Mouse (Mus musculus): ENCODE data around the gene Twf2. TPM values are rescaled to one million over a fixed set of nuclear protein-coding genes. Genes with fewer than 3 reads are reported as not detected.

Gene Twf2
- polyA plus RNA-seq, 1 experiment from 2014 or later, result 76.4 TPM

DNA sequence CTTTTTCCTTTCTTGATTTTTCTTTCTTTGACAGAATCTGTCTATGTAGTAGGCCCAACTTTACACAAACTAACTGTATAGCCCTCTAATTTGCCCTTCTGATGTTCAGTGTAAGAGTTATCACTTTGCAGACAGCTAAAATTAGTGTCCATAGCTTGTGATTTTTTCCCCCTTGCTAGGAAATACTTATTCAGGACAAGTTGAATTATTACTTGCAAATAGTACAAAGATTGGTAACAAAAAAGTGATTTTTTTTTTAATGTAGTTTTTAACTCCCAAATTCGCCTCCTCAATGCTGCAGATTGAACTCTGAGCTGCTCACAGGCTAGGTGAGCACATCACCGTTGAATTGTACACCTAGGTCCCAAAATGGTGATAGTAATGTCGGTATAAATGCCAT, 22.9 kb upstream of the Twf2 start:
- Histone ChIP-seq H3K4me2 (no peak overlapping the region), H3K36me3 (peaks cover 83% of the 10 kb centered on the region), H3K9me3 (no peaks in the 10 kb centered on the region), H3K9ac (no peak overlapping the region), H3K4me1 (peaks cover 5% of the 10 kb centered on the region), H3K4me3 (no peak overlapping the region), H3K27ac (no peak overlapping the region), H3K27me3 (no peaks in the 10 kb centered on the region)
- 88% methylated on average over 3 of the region's 3 CpGs for WGBS
- no peak for ATAC-seq (ENCODE audit: borderline replicate concordance, extremely low read depth, low FRiP score, low TSS enrichment)

GRCm38 (mm10) chr9:106182146-106182545, 20.8 kb upstream of the Twf2 start:
- 87% methylated on average over 4 of the region's 4 CpGs for WGBS
- H3K4me1 ChIP-seq, result no peaks in the 10 kb centered on the region
- no peak overlapping the region for H3K4me3 ChIP-seq
- H3K9me3 ChIP-seq, result no peaks in the 10 kb centered on the region
- no peaks in the 10 kb centered on the region for H3K27me3 ChIP-seq
- no peak for ATAC-seq (ENCODE audit: borderline replicate concordance, extremely low read depth, low FRiP score, low TSS enrichment)
- no peak overlapping the region for H3K9ac ChIP-seq
- no peak overlapping the region for H3K4me2 ChIP-seq
- H3K36me3 ChIP-seq, result peaks cover 96% of the 10 kb centered on the region
- H3K27ac ChIP-seq, result no peak overlapping the region

DNA sequence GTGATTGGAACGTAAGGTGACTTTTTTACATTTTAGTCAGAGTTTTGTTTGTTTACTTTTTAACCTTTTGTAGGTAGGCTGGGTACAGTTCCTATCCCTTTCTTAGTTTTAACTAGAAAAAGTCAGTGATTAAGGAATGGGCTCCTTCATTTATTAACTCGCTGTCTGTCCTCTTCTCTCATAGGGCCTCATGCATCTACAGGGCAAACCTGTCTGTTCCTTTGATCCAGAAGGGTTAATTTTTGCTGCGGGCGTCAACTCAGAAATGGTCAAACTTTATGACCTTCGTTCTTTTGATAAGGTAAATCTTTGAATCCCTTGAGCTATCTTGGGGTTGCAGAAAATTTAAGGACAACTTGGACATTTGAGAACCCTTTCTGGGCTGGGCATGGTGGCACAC, 18.9 kb upstream of the Twf2 start:
- Histone ChIP-seq H3K9ac (no peak overlapping the region), H3K27me3 (no peaks in the 10 kb centered on the region), H3K4me3 (no peak overlapping the region), H3K4me2 (no peak overlapping the region), H3K27ac (no peak overlapping the region), H3K36me3 (peaks cover 98% of the 10 kb centered on the region), H3K4me1 (no peaks in the 10 kb centered on the region), H3K9me3 (no peaks in the 10 kb centered on the region)
- WGBS, result 89% methylated on average over 5 of the region's 5 CpGs
- no peak for ATAC-seq (ENCODE audit: borderline replicate concordance, extremely low read depth, low FRiP score, low TSS enrichment)

- no peak overlapping the region for H3K4me2 ChIP-seq
- no peak overlapping the region for H3K4me3 ChIP-seq
- no peaks in the 10 kb centered on the region for H3K27me3 ChIP-seq
- peaks cover 81% of the 10 kb centered on the region for H3K36me3 ChIP-seq
- ATAC-seq (ENCODE audit: borderline replicate concordance, extremely low read depth, low FRiP score, low TSS enrichment), result no peak
- H3K9me3 ChIP-seq, result no peaks in the 10 kb centered on the region
- no peak overlapping the region for H3K27ac ChIP-seq
- no peaks in the 10 kb centered on the region for H3K4me1 ChIP-seq
- no peak overlapping the region for H3K9ac ChIP-seq
- 100% methylated on average over 1 of the region's 1 CpGs for WGBS
Observed at GRCm38 (mm10) chr9:106191355-106191754, 11.6 kb upstream of the Twf2 start.

GRCm38 (mm10) chr9:106192024-106192423, 10.9 kb upstream of the Twf2 start:
- no peak overlapping the region for H3K4me2 ChIP-seq
- ATAC-seq (ENCODE audit: borderline replicate concordance, extremely low read depth, low FRiP score, low TSS enrichment), result no peak
- no peaks in the 10 kb centered on the region for H3K4me1 ChIP-seq
- no peaks in the 10 kb centered on the region for H3K9me3 ChIP-seq
- no peak overlapping the region for H3K9ac ChIP-seq
- H3K27me3 ChIP-seq, result no peaks in the 10 kb centered on the region
- H3K27ac ChIP-seq, result no peak overlapping the region
- no peak overlapping the region for H3K4me3 ChIP-seq
- WGBS, result 87% methylated on average over 8 of the region's 8 CpGs
- H3K36me3 ChIP-seq, result peaks cover 77% of the 10 kb centered on the region

- Histone ChIP-seq H3K36me3 (peaks cover 68% of the 10 kb centered on the region), H3K9me3 (no peaks in the 10 kb centered on the region), H3K9ac (no peak overlapping the region), H3K27ac (no peak overlapping the region), H3K4me1 (peaks cover 7% of the 10 kb centered on the region; the same call in 1 of the 2 replicates), H3K4me3 (no peak overlapping the region), H3K4me2 (no peak overlapping the region), H3K27me3 (no peaks in the 10 kb centered on the region)
- ATAC-seq (ENCODE audit: borderline replicate concordance, extremely low read depth, low FRiP score, low TSS enrichment), result no peak
- 89% methylated on average over 1 of the region's 1 CpGs for WGBS
Observed at GRCm38 (mm10) chr9:106192998-106193397, 9.9 kb upstream of the Twf2 start.

DNA sequence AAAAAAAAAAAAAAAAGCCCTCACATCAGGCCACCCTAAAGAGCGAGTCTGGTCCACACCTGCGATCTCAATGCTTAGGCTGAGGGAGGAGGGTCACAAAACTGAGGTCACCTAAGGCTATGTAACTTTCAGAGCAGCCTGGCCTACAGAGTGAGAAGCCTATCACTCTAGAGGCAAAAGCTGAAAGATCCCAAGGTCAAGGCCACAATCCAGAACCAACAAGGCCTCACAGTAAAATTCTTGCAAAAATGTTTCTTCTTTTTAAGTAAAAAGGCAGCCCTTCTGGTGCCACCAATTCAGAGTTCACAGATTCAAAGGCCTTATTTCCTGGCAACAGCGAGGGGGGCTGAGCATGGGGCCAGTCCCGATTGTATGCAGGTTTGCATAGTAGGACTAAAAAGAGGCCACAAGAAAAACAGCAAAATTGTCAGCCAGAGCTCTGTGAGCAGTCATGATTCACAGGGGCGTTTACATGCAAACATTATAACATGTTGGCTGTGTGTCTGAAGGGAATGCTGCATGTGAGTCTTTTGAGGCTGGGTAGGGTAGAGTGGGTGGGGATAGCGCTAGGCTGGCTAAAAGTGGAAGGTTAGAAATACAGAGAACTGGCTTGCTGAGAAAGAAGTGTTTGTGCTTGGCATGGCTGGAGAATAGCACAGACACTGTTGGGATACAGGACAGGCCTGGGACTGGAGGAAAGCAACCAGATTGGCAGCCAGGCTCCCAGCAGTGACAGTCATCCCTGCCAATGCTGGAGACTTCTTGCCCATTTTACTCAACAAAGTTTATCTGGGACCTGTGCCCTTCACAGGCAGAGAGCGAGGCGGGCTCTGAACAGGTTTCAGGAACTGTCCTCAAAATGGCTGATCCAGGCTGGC, 8.7 kb upstream of the Twf2 start:
- ATAC-seq (ENCODE audit: borderline replicate concordance, extremely low read depth, low FRiP score, low TSS enrichment), result no peak
- WGBS, result 84% methylated on average over 8 of the region's 8 CpGs
- Histone ChIP-seq H3K4me2 (no peak overlapping the region), H3K9ac (no peak overlapping the region), H3K36me3 (peaks cover 56% of the 10 kb centered on the region), H3K4me3 (no peak overlapping the region), H3K27me3 (no peaks in the 10 kb centered on the region), H3K9me3 (no peaks in the 10 kb centered on the region), H3K4me1 (peaks cover 8% of the 10 kb centered on the region), H3K27ac (no peak overlapping the region)

DNA sequence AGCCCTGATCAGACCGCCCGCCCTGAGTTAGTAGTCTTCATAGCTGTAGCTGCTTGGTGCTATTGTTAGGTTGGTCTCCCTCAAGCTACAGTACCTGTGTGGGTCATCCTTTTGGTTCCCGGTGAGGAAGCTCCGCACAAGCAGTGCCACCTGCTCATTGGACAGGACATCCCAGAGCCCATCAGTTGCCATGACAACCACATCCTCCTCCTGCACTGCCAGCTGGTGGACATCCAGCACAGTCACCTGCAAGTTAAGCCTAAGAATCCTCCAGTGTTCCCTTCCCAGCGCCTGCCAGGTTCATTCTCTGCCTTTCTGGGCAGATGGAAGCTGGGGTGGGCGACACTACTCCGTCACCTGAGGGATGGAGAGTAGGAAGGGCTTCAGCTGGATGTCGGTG, 7.2 kb upstream of the Twf2 start:
- H3K27ac ChIP-seq, result no peak overlapping the region
- no peak overlapping the region for H3K4me2 ChIP-seq
- WGBS, result 79% methylated on average over 8 of the region's 8 CpGs
- no peak for ATAC-seq (ENCODE audit: borderline replicate concordance, extremely low read depth, low FRiP score, low TSS enrichment)
- H3K36me3 ChIP-seq, result peaks cover 41% of the 10 kb centered on the region
- H3K4me3 ChIP-seq, result no peak overlapping the region
- H3K4me1 ChIP-seq, result peaks cover 17% of the 10 kb centered on the region
- no peaks in the 10 kb centered on the region for H3K9me3 ChIP-seq
- H3K9ac ChIP-seq, result no peak overlapping the region
- H3K27me3 ChIP-seq, result no peaks in the 10 kb centered on the region

DNA sequence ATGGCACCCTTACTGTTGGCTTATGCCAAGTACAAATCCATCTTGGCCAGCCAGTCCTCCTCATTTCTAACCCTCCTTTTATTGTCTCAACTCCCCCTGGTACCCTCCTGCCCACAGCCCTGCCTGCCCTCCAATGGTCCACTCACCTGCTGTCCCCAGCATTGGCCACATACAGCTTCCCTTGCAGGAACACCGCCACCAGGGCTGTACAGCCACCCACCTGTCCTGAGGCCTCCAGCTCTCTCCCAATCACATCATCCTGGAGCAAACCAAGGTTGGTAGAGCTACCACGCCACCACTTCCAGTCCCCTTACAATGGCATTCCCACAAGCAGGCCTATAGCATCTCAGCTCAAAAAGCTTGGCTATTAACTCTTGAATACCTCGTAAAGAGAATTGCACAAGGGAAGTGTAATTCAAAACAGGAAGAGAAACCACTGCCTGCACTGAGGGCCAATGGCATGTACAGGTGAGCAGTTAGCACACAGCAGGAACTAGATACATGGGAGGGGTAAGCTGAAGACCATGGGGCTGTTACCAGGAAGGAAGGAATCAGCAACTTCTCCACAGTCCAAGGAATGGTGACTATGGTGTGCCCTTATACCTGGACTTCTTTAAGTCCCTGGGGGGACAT, 5.7 kb upstream of the Twf2 start:
- Histone ChIP-seq H3K9ac (no peak overlapping the region), H3K4me2 (peak overlapping the region; percentile 69), H3K27me3 (no peaks in the 10 kb centered on the region), H3K36me3 (peaks cover 28% of the 10 kb centered on the region), H3K4me3 (no peak overlapping the region), H3K27ac (no peak overlapping the region), H3K4me1 (peaks cover 17% of the 10 kb centered on the region), H3K9me3 (no peaks in the 10 kb centered on the region)
- 83% methylated on average over 3 of the region's 3 CpGs for WGBS
- ATAC-seq (ENCODE audit: borderline replicate concordance, extremely low read depth, low FRiP score, low TSS enrichment), result no peak

DNA sequence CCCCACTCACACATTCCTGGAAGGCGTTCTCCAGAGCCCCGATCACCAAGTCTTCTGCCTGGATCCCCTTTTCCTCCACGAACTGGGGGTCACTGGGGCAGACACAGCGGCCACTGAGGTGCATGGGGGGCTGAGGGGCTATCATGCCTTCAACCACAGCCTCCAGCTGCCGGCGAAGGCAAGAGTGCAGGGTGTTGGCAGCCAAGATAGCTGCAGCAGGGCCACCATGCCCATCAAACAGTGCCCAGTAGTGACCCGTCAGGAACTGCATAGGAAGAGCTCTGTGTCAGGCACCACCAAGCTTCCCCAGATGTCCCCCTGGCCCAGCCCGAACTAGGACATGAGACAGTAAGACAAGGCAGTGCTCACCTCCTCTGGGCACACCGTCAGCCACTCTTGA, 5.2 kb upstream of the Twf2 start:
- no peak overlapping the region for H3K27ac ChIP-seq
- 0 out of 2 replicates have a peak overlapping the region, but pooled peaks have one; percentile 66 for H3K4me3 ChIP-seq
- H3K9ac ChIP-seq, result no peak overlapping the region

DNA sequence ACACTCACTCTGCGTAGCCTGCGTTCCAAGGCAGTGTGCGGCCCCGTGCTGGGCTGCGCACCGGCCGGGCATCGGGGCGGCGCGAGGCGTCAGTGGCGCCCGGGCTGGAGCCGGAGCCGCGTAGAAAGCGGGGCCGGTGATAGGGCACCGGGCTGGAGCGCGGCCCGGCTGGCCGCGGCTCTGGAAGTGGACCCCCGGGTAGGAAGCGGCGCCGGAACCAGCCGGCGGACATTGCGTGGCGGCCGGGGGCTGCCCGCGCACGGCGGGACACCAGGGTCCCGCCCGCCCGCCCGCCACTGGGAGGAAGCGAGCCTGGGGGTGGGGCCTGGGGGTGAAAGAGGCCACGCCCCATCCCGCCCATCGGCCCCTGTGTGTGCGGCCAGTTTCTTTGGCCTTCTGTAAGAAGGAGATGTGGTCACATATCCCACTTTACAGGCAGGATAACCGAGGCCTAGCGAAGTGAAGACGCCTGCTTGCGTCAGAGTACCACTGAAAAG, 3.9 kb upstream of the Twf2 start:
- Histone ChIP-seq H3K9me3 (no peaks in the 10 kb centered on the region), H3K27ac (peak overlapping the region; percentile 50), H3K4me1 (peaks cover 26% of the 10 kb centered on the region), H3K9ac (peak overlapping the region; percentile 76), H3K4me2 (peak overlapping the region; percentile 69), H3K4me3 (peak overlapping the region; percentile 66), H3K27me3 (no peaks in the 10 kb centered on the region), H3K36me3 (peaks cover 14% of the 10 kb centered on the region; the same call in 1 of the 2 replicates)
- 2% methylated on average over 38 of the region's 51 CpGs for WGBS
- peak; percentile 58 for ATAC-seq (ENCODE audit: borderline replicate concordance, extremely low read depth, low FRiP score, low TSS enrichment)

More for the DNA sequence above, 5.2 kb upstream of the Twf2 start:
- peaks cover 17% of the 10 kb centered on the region for H3K4me1 ChIP-seq
- H3K9me3 ChIP-seq, result no peaks in the 10 kb centered on the region
- 88% methylated on average over 9 of the region's 9 CpGs for WGBS
- H3K36me3 ChIP-seq, result peaks cover 23% of the 10 kb centered on the region
- no peaks in the 10 kb centered on the region for H3K27me3 ChIP-seq
- H3K4me2 ChIP-seq, result peak overlapping the region; percentile 69
- ATAC-seq (ENCODE audit: borderline replicate concordance, extremely low read depth, low FRiP score, low TSS enrichment), result no peak

Measured in lung, embryonic 15.5 days (tissue).